Mouse (Mus musculus) liver, adult 2 months (tissue): ENCODE measurements at regions not wholly inside any gene's neighbourhood (a gene's known extent, or its start where the extent isn't known, plus 50 kb on each side); places are given as distances from the start of the nearest gene placed in this dataset.

ENCODE experiments used
- CTCF ChIP-seq: fragments of 200-500 bp; IDR thresholded peaks from 2 replicates; pipeline ENCODE4 v1.5.1; 2011; ENCODE audit warnings: low read depth, low read length, control low read depth
- POLR2A ChIP-seq: fragments of 200-500 bp; IDR thresholded peaks from 2 replicates; pipeline ENCODE4 v1.6.1; 2011; ENCODE audit warnings: low read length, control low read depth; ENCODE audit not compliant: insufficient read depth; ENCODE audit errors: extremely low read depth

- TF ChIP-seq CTCF (no peak), POLR2A (no peak)
Measured at GRCm38 (mm10) chr13:26564941-26565862, 204.8 kb downstream of the Hdgfl1 start.
